Mouse (Mus musculus) CH12.LX (cell line): ENCODE data around the gene Fam186a. TPM values are rescaled to one million over a fixed set of nuclear protein-coding genes. Genes with fewer than 3 reads are reported as not detected.

Experiments
- DNase-seq: peaks from one replicate; pipeline ENCODE4 v3.0.0-alpha.2; 2013; ENCODE audit errors: extremely low read depth
- H3K27ac ChIP-seq: 2 replicates; pipeline ENCODE4 v1.5.1; 2012; ENCODE audit warnings: low read depth, mild to moderate bottlenecking, control low read depth, moderate library complexity; ENCODE audit not compliant: insufficient read depth
- H3K27me3 ChIP-seq: replicated peaks from 2 replicates; pipeline ENCODE3; 2012; ENCODE audit warnings: inconsistent platforms
- H3K36me3 ChIP-seq, 2 experiments: replicated peaks in 1 of 2; 2 replicates each; pipeline versions ENCODE3 to v1.6.1; 2012; ENCODE audit warnings: inconsistent platforms in 1 of 2, low read length in 1 of 2, mild to moderate bottlenecking in 1 of 2, mixed read lengths in 1 of 2, moderate library complexity in 1 of 2; ENCODE audit not compliant: control insufficient read depth in 1 of 2, insufficient read depth in 1 of 2
- H3K4me1 ChIP-seq, 2 experiments: 2 replicates each; pipeline ENCODE4 v1.6.1; 2012; ENCODE audit warnings: inconsistent platforms in 1 of 2, moderate library complexity in 1 of 2; ENCODE audit not compliant: insufficient read depth in 2 of 2, control insufficient read depth in 1 of 2
- H3K4me2 ChIP-seq: 2 replicates; pipeline ENCODE4 v1.6.1; 2012; ENCODE audit warnings: low read depth, mild to moderate bottlenecking, control low read depth; ENCODE audit not compliant: poor library complexity, insufficient read depth, severe bottlenecking
- H3K4me3 ChIP-seq, 3 experiments: fragments of 150-350 bp in 1 of 3; sonication (generic) in 1 of 3; replicated peaks in 1 of 3; 2 replicates each; pipeline versions ENCODE3 to v1.5.1; 2011 to 2012; ENCODE audit warnings: low read depth in 2 of 3, low read length in 2 of 3, mild to moderate bottlenecking in 2 of 3, moderate library complexity in 2 of 3, control low read depth in 1 of 3, improper control_type of control experiment in 1 of 3, inconsistent platforms in 1 of 3, mixed read lengths in 1 of 3; ENCODE audit not compliant: poor library complexity in 1 of 3
- H3K79me2 ChIP-seq: replicated peaks from 2 replicates; pipeline ENCODE4 v1.6.1; 2012; ENCODE audit warnings: mild to moderate bottlenecking, moderate library complexity; ENCODE audit not compliant: control insufficient read depth, poor library complexity, insufficient read depth, severe bottlenecking; ENCODE audit errors: extremely low read depth
- H3K9ac ChIP-seq: 2 replicates; pipeline ENCODE4 v1.6.1; 2012; ENCODE audit warnings: low read depth, mild to moderate bottlenecking, control low read depth, moderate library complexity; ENCODE audit not compliant: insufficient read depth
- H3K9me3 ChIP-seq: replicated peaks from 2 replicates; pipeline ENCODE3; 2012; ENCODE audit warnings: low read length, inconsistent platforms, mixed read lengths
- CHD1 ChIP-seq: IDR thresholded peaks from 2 replicates; pipeline ENCODE4 v1.6.1; 2012; ENCODE audit warnings: low read depth, low read length, improper control_type of control experiment, inconsistent platforms
- CHD2 ChIP-seq: IDR thresholded peaks from 2 replicates; pipeline ENCODE4 v1.6.1; 2011; ENCODE audit warnings: low read length, improper control_type of control experiment
- E2F4 ChIP-seq: IDR thresholded peaks from 2 replicates; pipeline ENCODE4 v1.6.1; 2011; ENCODE audit warnings: low read depth, low read length, improper control_type of control experiment; ENCODE audit not compliant: insufficient replicate concordance
- ELF1 ChIP-seq: IDR thresholded peaks from 2 replicates; pipeline ENCODE4 v1.6.1; 2014; ENCODE audit warnings: low read depth, mild to moderate bottlenecking, inconsistent platforms, low read length, improper control_type of control experiment
- EP300 ChIP-seq: IDR thresholded peaks from 2 replicates; pipeline ENCODE4 v1.6.1; 2011; ENCODE audit warnings: low read length, improper control_type of control experiment
- ETS1 ChIP-seq: conservative IDR thresholded peaks from 2 replicates; pipeline ENCODE4 v1.6.1; 2012; ENCODE audit warnings: low read depth, mild to moderate bottlenecking, inconsistent platforms, low read length, improper control_type of control experiment, moderate library complexity
- IRF4 ChIP-seq: IDR thresholded peaks from 2 replicates; pipeline ENCODE4 v1.6.1; 2014; ENCODE audit warnings: low read depth, mild to moderate bottlenecking, inconsistent platforms, low read length, improper control_type of control experiment
- JUND ChIP-seq: conservative IDR thresholded peaks from 2 replicates; pipeline ENCODE4 v1.6.1; 2011; ENCODE audit warnings: low read depth, low read length, improper control_type of control experiment
- MAFK ChIP-seq: IDR thresholded peaks from 2 replicates; pipeline ENCODE4 v1.6.1; 2011; ENCODE audit warnings: low read length, improper control_type of control experiment; ENCODE audit not compliant: insufficient replicate concordance
- MAX ChIP-seq: IDR thresholded peaks from 2 replicates; pipeline ENCODE4 v1.6.1; 2011; ENCODE audit warnings: low read length, improper control_type of control experiment
- MEF2A ChIP-seq: IDR thresholded peaks from 2 replicates; pipeline ENCODE4 v1.6.1; 2014; ENCODE audit warnings: low read depth, mild to moderate bottlenecking, inconsistent platforms, low read length, improper control_type of control experiment, borderline replicate concordance
- MYC ChIP-seq: IDR thresholded peaks from 2 replicates; pipeline ENCODE4 v1.6.1; 2011; ENCODE audit warnings: low read depth, mild to moderate bottlenecking, improper control_type of control experiment, low read length
- RAD21 ChIP-seq: IDR thresholded peaks from 2 replicates; pipeline ENCODE4 v1.6.1; 2011; ENCODE audit warnings: low read depth, mild to moderate bottlenecking, low read length, improper control_type of control experiment, moderate library complexity
- SMC3 ChIP-seq: IDR thresholded peaks from 2 replicates; pipeline ENCODE4 v1.6.1; 2011; ENCODE audit warnings: low read depth, low read length, improper control_type of control experiment
- TBP ChIP-seq: conservative IDR thresholded peaks from 2 replicates; pipeline ENCODE4 v1.6.1; 2011; ENCODE audit warnings: low read depth, low read length, improper control_type of control experiment
- UBTF ChIP-seq: IDR thresholded peaks from 2 replicates; pipeline ENCODE4 v1.6.1; 2012; ENCODE audit warnings: low read depth, mild to moderate bottlenecking, inconsistent platforms, low read length, improper control_type of control experiment, moderate library complexity
- USF1 ChIP-seq: IDR thresholded peaks from 2 replicates; pipeline ENCODE4 v1.6.1; 2014; ENCODE audit warnings: low read depth, mild to moderate bottlenecking, inconsistent platforms, low read length, improper control_type of control experiment
- USF2 ChIP-seq: conservative IDR thresholded peaks from 2 replicates; pipeline ENCODE4 v1.6.1; 2011; ENCODE audit warnings: low read depth, low read length, improper control_type of control experiment
- ZMIZ1 ChIP-seq: IDR thresholded peaks from 2 replicates; pipeline ENCODE4 v1.6.1; 2012; ENCODE audit warnings: low read depth, mild to moderate bottlenecking, inconsistent platforms, low read length, improper control_type of control experiment
- ZNF384 ChIP-seq: IDR thresholded peaks from 2 replicates; pipeline ENCODE4 v1.6.1; 2012; ENCODE audit warnings: low read depth, low read length, improper control_type of control experiment, inconsistent platforms
- dilution Hi-C: fragments of 300-500 bp; cut with MboI; formaldehyde crosslinking; loops from 2 replicates; pipeline ENCODE4 v1.14.3; 2020; ENCODE audit warnings: low sequenced_read_pairs; ENCODE audit not compliant: extremely low pct_unique_long_range_greater_than_20kb, extremely low pct_ligation_motif_present
- in situ Hi-C: fragments of 300-500 bp; cut with MboI; formaldehyde crosslinking; loops from 3 replicates; pipeline ENCODE4 v1.14.3; 2019; ENCODE audit warnings: low sequenced_read_pairs, low pct_ligation_motif_present, low pct_unique_long_range_greater_than_20kb, mixed read lengths
- polyA plus RNA-seq: library from polyadenylated mRNA; unstranded; fragments of >175 nt; gene quantifications from 2 replicates; pipeline ENCODE4 v1.2.1, GENCODE M21; 2012; ENCODE audit warnings: low read depth; ENCODE audit not compliant: insufficient read length
- total RNA-seq, 2 experiments: library from RNA; depleted of rRNA; stranded (reverse); fragments of 300-350 nt in 1 of 2; fragments of >200 nt in 1 of 2; gene quantifications; 2 replicates each; pipeline ENCODE4 v1.2.3; 2012 to 2014

The Fam186a gene
- total and polyA plus RNA-seq, 3 experiments, result not detected

- Histone ChIP-seq H3K27ac (no peak overlapping the region), H3K4me1 (peaks cover 2 to 31% of the 10 kb centered on the region in 2 experiments; a peak in 2 of 4 replicates), H3K9me3 (no peaks in the 10 kb centered on the region), H3K79me2 (peaks cover 91% of the 10 kb centered on the region), H3K36me3 (peaks cover 3 to 28% of the 10 kb centered on the region in 2 experiments), H3K4me2 (no peak overlapping the region), H3K4me3 (no peak overlapping the region), H3K27me3 (no peaks in the 10 kb centered on the region), H3K9ac (no peak overlapping the region)
- TF ChIP-seq IRF4, result no peak
- no peak for TF ChIP-seq E2F4
- no peak for TF ChIP-seq JUND
- TF ChIP-seq TBP, result no peak
- no peak for TF ChIP-seq USF1
- dilution Hi-C loops (no loop called here), in situ Hi-C loops (no loop called here)
- DNase-seq, result no peak
Measured at GRCm38 (mm10) chr15:99979715-99980114, 12.9 kb upstream of the Fam186a start.

DNA sequence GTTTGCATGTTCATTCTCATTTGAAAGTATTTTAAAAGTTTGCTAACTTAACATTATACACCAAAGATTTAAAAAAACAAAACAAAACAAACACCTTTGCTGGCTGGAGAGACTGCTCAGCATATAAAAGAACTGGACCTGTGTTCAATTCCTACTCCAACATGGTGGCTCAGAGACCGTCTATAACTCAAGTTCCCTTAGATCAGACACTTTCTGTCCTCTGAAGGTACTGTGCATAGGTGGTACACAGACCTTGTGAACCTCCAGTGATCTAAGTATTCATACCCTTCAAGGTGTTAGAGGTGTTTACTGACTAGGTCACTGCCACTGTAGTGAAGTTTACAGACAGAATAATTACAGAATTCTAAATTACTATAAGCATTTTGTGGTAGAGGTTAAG is 12.4 kb upstream of the Fam186a start:
- Histone ChIP-seq H3K79me2 (peaks cover 91% of the 10 kb centered on the region), H3K9me3 (no peaks in the 10 kb centered on the region), H3K27ac (no peak overlapping the region), H3K4me1 (peaks cover 2 to 36% of the 10 kb centered on the region in 2 experiments; a peak in 2 of 4 replicates), H3K4me2 (no peak overlapping the region), H3K9ac (no peak overlapping the region), H3K36me3 (peaks cover under 1 to 27% of the 10 kb centered on the region in 2 experiments), H3K27me3 (no peaks in the 10 kb centered on the region), H3K4me3 (no peak overlapping the region)
- DNase-seq, result no peak
- dilution Hi-C loops, result no loop called here
- TF ChIP-seq IRF4 (no peak), MAFK (no peak), EP300 (no peak), MEF2A (no peak), MYC (no peak), ZMIZ1 (no peak), ELF1 (no peak), CHD2 (no peak), SMC3 (no peak), RAD21 (no peak), E2F4 (no peak), ZNF384 (no peak), CHD1 (no peak), ETS1 (no peak), UBTF (no peak), JUND (no peak), USF2 (no peak), MAX (no peak)
- in situ Hi-C loops, result no loop called here
